Mouse (Mus musculus): ENCODE measurements around the gene Pllp.

Pllp gene

GRCm38 (mm10) chr8:94646165-94646564 lies 49.9 kb downstream of the Pllp start:
- DNase-seq, result no peak

GRCm38 (mm10) chr8:94645202-94645601 lies 50.9 kb downstream of the Pllp start:
- DNase-seq, result no peak

GRCm38 (mm10) chr8:94641938-94642337 lies 54.1 kb downstream of the Pllp start:
- no peak for DNase-seq

GRCm38 (mm10) chr8:94641183-94641582 lies 54.9 kb downstream of the Pllp start:
- DNase-seq, result no peak

GRCm38 (mm10) chr8:94634211-94634610 lies 61.9 kb downstream of the Pllp start:
- DNase-seq, result no peak

- DNase-seq, result no peak
Measured at GRCm38 (mm10) chr8:94633564-94634194, 62.4 kb downstream of the Pllp start.

Data from lung, postnatal 36 days (tissue).